Mouse (Mus musculus) adrenal gland, postnatal 14 days (tissue): ENCODE measurements at regions not wholly inside any gene's neighbourhood (a gene's known extent, or its start where the extent isn't known, plus 50 kb on each side); places are given as distances from the start of the nearest gene placed in this dataset.

Experiments
- DNase-seq: peaks from one replicate; pipeline ENCODE4 v3.0.0; 2021; ENCODE audit warnings: mixed read lengths

- no peak for DNase-seq
These were observed 189.5 kb upstream of the Rybp start for GRCm38 (mm10) chr6:100476550-100477366.

GRCm38 (mm10) chr6:100475341-100475955 lies 188.2 kb upstream of the Rybp start:
- no peak for DNase-seq

- no peak for DNase-seq
These were observed 187.0 kb upstream of the Rybp start for GRCm38 (mm10) chr6:100474326-100474725.

- DNase-seq = no peak
These were observed 182.8 kb upstream of the Rybp start for GRCm38 (mm10) chr6:100470071-100470470.

- no peak for DNase-seq
These were observed 175.5 kb upstream of the Rybp start for GRCm38 (mm10) chr6:100462757-100463156.

- no peak for DNase-seq
These were observed 166.1 kb upstream of the Rybp start for GRCm38 (mm10) chr6:100453401-100453800.

- DNase-seq = no peak
These were observed 165.1 kb upstream of the Rybp start for GRCm38 (mm10) chr6:100452097-100453002.

- DNase-seq = no peak
These were observed 162.8 kb upstream of the Rybp start for GRCm38 (mm10) chr6:100450108-100450507.

- no peak for DNase-seq
These were observed 161.8 kb upstream of the Rybp start for GRCm38 (mm10) chr6:100449087-100449486.

GRCm38 (mm10) chr6:100447211-100447610 lies 159.9 kb upstream of the Rybp start:
- DNase-seq = no peak

GRCm38 (mm10) chr6:100446804-100447203 lies 159.5 kb upstream of the Rybp start:
- DNase-seq = no peak

GRCm38 (mm10) chr6:100439071-100439737 lies 151.9 kb upstream of the Rybp start:
- DNase-seq = no peak

- DNase-seq = peak; percentile 57
These were observed 151.3 kb upstream of the Rybp start for GRCm38 (mm10) chr6:100438511-100438991.

- peak; percentile 38 for DNase-seq
These were observed 150.7 kb upstream of the Rybp start for GRCm38 (mm10) chr6:100437980-100438379.

- no peak for DNase-seq
These were observed 149.2 kb upstream of the Rybp start for GRCm38 (mm10) chr6:100436507-100436906.

- no peak for DNase-seq
These were observed 147.9 kb upstream of the Rybp start for GRCm38 (mm10) chr6:100435222-100435621.

GRCm38 (mm10) chr6:100433534-100433867 lies 146.2 kb upstream of the Rybp start:
- DNase-seq = no peak

- DNase-seq = no peak
These were observed 145.6 kb upstream of the Rybp start for GRCm38 (mm10) chr6:100432688-100433533.

- DNase-seq = no peak
These were observed 143.0 kb upstream of the Rybp start for GRCm38 (mm10) chr6:100430286-100430685.

- DNase-seq = no peak
These were observed 142.2 kb upstream of the Rybp start for GRCm38 (mm10) chr6:100429511-100429910.

GRCm38 (mm10) chr6:100428759-100429158 lies 141.5 kb upstream of the Rybp start:
- no peak for DNase-seq
